Mouse (Mus musculus) small intestine, adult 2 months (tissue): Measurements from ENCODE around the gene Xrcc1. TPM values are rescaled to one million over a fixed set of nuclear protein-coding genes. Genes with fewer than 3 reads are reported as not detected.
"Not testable (repeated sequence)": the region's sequence is repeated elsewhere in the genome, so short reads cannot be mapped to it uniquely, and the experiment has no call there.

Experiments
- H3K27ac ChIP-seq: fragments of 200-500 bp; 2 replicates; pipeline ENCODE4 v1.5.1; 2012; ENCODE audit warnings: low read depth, low read length, control low read depth, inconsistent platforms; ENCODE audit not compliant: insufficient read depth
- H3K27me3 ChIP-seq: fragments of 200-500 bp; 2 replicates; pipeline ENCODE4 v1.6.1; 2012; ENCODE audit warnings: mild to moderate bottlenecking, moderate library complexity, low read length, inconsistent platforms; ENCODE audit not compliant: control insufficient read depth, insufficient read depth
- H3K36me3 ChIP-seq: fragments of 200-500 bp; 2 replicates; pipeline ENCODE4 v1.6.1; 2012; ENCODE audit warnings: mild to moderate bottlenecking, low read length, control low read depth, inconsistent platforms; ENCODE audit not compliant: control insufficient read depth, insufficient read depth
- H3K4me1 ChIP-seq: fragments of 200-500 bp; 2 replicates; pipeline ENCODE4 v1.6.1; 2012; ENCODE audit warnings: low read length, inconsistent platforms, mixed read lengths; ENCODE audit not compliant: control insufficient read depth, insufficient read depth, insufficient read length
- H3K4me3 ChIP-seq: fragments of 200-500 bp; 2 replicates; pipeline ENCODE4 v1.5.1; 2012; ENCODE audit warnings: low read depth, mild to moderate bottlenecking, control low read depth, inconsistent platforms, low read length, moderate library complexity
- CTCF ChIP-seq: fragments of 200-500 bp; IDR thresholded peaks from 2 replicates; pipeline ENCODE4 v1.5.1; 2012; ENCODE audit warnings: low read depth, mild to moderate bottlenecking, control low read depth, inconsistent platforms, low read length, moderate library complexity, mixed read lengths; ENCODE audit not compliant: insufficient replicate concordance, insufficient read length; ENCODE audit errors: extremely low read depth
- POLR2A ChIP-seq: fragments of 200-500 bp; IDR thresholded peaks from 2 replicates; pipeline ENCODE4 v1.6.1; 2012; ENCODE audit warnings: low read depth, mild to moderate bottlenecking, control low read depth, inconsistent platforms, low read length, moderate library complexity
- WGBS: fragments of 180-500 bp; shearing (Covaris S2); methylation state at CpG from one replicate; pipeline ENCODE4 v1.1.7; 2018; 5-methylcytosine and 5-hydroxymethylcytosine counted together
- polyA plus RNA-seq: library from polyadenylated mRNA; depleted of rRNA; stranded (reverse); fragments of >200 nt; gene quantifications from 2 replicates; pipeline ENCODE4 v1.2.3, GENCODE M21; 2012

Gene Xrcc1
- polyA plus RNA-seq, 1 experiment: 24.7 TPM

- Histone ChIP-seq H3K27me3 (no peaks in the 10 kb centered on the region), H3K36me3 (no peaks in the 10 kb centered on the region), H3K4me3 (no peak overlapping the region), H3K4me1 (no peaks in the 10 kb centered on the region), H3K27ac (no peak overlapping the region)
- WGBS: 62% methylated on average over 6 of the region's 6 CpGs
- TF ChIP-seq POLR2A (no peak), CTCF (no peak)
These were observed 28.4 kb upstream of the Xrcc1 start for GRCm38 (mm10) chr7:24517654-24518053.

GRCm38 (mm10) chr7:24519130-24519529 lies 27.0 kb upstream of the Xrcc1 start:
- no peak overlapping the region for H3K4me3 ChIP-seq
- TF ChIP-seq POLR2A (no peak), CTCF (no peak)
- H3K4me1 ChIP-seq: no peaks in the 10 kb centered on the region
- no peaks in the 10 kb centered on the region for H3K36me3 ChIP-seq
- no peaks in the 10 kb centered on the region for H3K27me3 ChIP-seq
- H3K27ac ChIP-seq: no peak overlapping the region
- 54% methylated on average over 3 of the region's 3 CpGs for WGBS

- not testable (repeated sequence) for H3K4me3 ChIP-seq, H3K4me1 ChIP-seq, H3K36me3 ChIP-seq, H3K27ac ChIP-seq, H3K27me3 ChIP-seq
- 86% methylated on average over 10 of the region's 10 CpGs for WGBS
These were observed 26.0 kb upstream of the Xrcc1 start for GRCm38 (mm10) chr7:24520054-24520453.

GRCm38 (mm10) chr7:24522805-24523204 lies 23.3 kb upstream of the Xrcc1 start:
- Histone ChIP-seq H3K27ac (no peak overlapping the region), H3K27me3 (no peaks in the 10 kb centered on the region), H3K4me3 (no peak overlapping the region), H3K4me1 (no peaks in the 10 kb centered on the region), H3K36me3 (no peaks in the 10 kb centered on the region)
- 51% methylated on average over 5 of the region's 5 CpGs for WGBS
- TF ChIP-seq CTCF: no peak
- TF ChIP-seq POLR2A: no peak

- H3K4me1 ChIP-seq: no peaks in the 10 kb centered on the region
- TF ChIP-seq CTCF: no peak
These were observed 22.4 kb upstream of the Xrcc1 start for GRCm38 (mm10) chr7:24523723-24524122.

GRCm38 (mm10) chr7:24524978-24525377 lies 21.1 kb upstream of the Xrcc1 start:
- H3K4me1 ChIP-seq: peaks cover 2% of the 10 kb centered on the region; the same call in 1 of the 2 replicates
- H3K4me3 ChIP-seq: no peak overlapping the region
- 76% methylated on average over 6 of the region's 6 CpGs for WGBS
- no peak overlapping the region for H3K27ac ChIP-seq
- TF ChIP-seq POLR2A: no peak
- TF ChIP-seq CTCF: no peak
- no peaks in the 10 kb centered on the region for H3K36me3 ChIP-seq
- H3K27me3 ChIP-seq: no peaks in the 10 kb centered on the region

More at GRCm38 (mm10) chr7:24523723-24524122, 22.4 kb upstream of the Xrcc1 start:
- no peaks in the 10 kb centered on the region for H3K36me3 ChIP-seq
- H3K27ac ChIP-seq: no peak overlapping the region
- WGBS: 70% methylated on average over 6 of the region's 6 CpGs
- no peaks in the 10 kb centered on the region for H3K27me3 ChIP-seq
- no peak overlapping the region for H3K4me3 ChIP-seq

GRCm38 (mm10) chr7:24525686-24526420 lies 20.2 kb upstream of the Xrcc1 start:
- TF ChIP-seq POLR2A (no peak), CTCF (no peak)
- H3K27me3 ChIP-seq: no peaks in the 10 kb centered on the region
- peaks cover 2% of the 10 kb centered on the region; the same call in 1 of the 2 replicates for H3K4me1 ChIP-seq
- no peak overlapping the region for H3K27ac ChIP-seq
- no peaks in the 10 kb centered on the region for H3K36me3 ChIP-seq
- no peak overlapping the region for H3K4me3 ChIP-seq
- 83% methylated on average over 12 of the region's 12 CpGs for WGBS
